Mouse (Mus musculus): Measurements from ENCODE around the gene Dnm3. TPM values are rescaled to one million over a fixed set of nuclear protein-coding genes. Genes with fewer than 3 reads are reported as not detected.
"Not testable (repeated sequence)": the region's sequence is repeated elsewhere in the genome, so short reads cannot be mapped to it uniquely, and the experiment has no call there.

The Dnm3 gene
- polyA plus RNA-seq, 1 experiment from 2014 or later, result 25.7 TPM

DNA sequence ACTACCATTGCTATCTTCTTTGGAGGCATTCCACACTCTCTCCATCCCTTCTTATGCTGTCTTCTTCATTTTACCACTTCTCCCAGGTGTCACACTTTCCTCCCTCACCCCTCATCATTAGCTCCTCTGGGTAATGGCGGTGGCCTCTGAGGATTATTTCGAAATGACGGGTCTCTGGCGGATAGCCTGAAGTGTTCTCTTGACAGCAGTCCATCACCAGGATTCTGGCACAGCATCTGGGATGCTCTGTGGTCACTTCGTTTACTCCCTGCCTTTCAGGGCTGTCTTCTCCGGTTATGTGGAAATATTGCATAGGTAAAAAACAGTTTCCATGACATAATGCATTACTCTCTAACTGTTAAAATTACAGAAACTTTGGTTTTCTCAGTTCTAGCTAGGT is 55.0 kb downstream of the Dnm3 start:
- no peak for ATAC-seq (ENCODE audit: low FRiP score)
- Histone ChIP-seq H3K4me2 (replicated peaks) (no peak overlapping the region), H3K27me3 (no peaks in the 10 kb centered on the region), H3K4me1 (no peaks in the 10 kb centered on the region; the same call in 1 of the 2 replicates), H3K9ac (no peak overlapping the region), H3K36me3 (no peaks in the 10 kb centered on the region), H3K4me3 (no peak overlapping the region), H3K9me3 (replicated peaks) (0 out of 2 replicates have a peak, but pooled peaks cover 3% of the 10 kb centered on the region), H3K27ac (no peak overlapping the region)
- WGBS, result 83% methylated on average over 6 of the region's 6 CpGs

DNA sequence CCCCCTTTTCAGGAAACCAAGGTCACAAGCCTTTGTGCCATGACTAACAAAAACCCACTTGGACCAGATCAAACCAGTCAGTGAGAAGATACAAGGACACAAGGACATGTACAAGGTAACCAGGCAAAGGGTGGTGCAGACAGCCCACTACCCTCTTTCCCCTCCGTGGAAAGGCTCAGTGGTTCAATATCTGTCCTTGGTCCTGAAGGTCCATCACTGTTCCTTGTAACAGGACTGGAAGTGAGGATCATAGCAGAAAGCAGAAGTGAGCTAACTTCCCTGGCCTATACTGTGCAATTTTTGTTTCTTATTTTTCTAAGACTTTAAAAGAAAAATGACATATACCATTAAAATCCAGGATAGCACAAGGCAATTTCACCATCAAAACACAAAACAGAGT is 64.0 kb downstream of the Dnm3 start:
- Histone ChIP-seq H3K9me3 (replicated peaks) (no peaks in the 10 kb centered on the region), H3K4me3 (no peak overlapping the region), H3K9ac (no peak overlapping the region), H3K4me1 (peaks cover 15% of the 10 kb centered on the region), H3K36me3 (no peaks in the 10 kb centered on the region), H3K27ac (peak overlapping the region; percentile 62), H3K27me3 (no peaks in the 10 kb centered on the region), H3K4me2 (replicated peaks) (no peak overlapping the region)
- ATAC-seq (ENCODE audit: low FRiP score), result no peak
- WGBS, result 25% methylated on average over 1 of the region's 1 CpGs

DNA sequence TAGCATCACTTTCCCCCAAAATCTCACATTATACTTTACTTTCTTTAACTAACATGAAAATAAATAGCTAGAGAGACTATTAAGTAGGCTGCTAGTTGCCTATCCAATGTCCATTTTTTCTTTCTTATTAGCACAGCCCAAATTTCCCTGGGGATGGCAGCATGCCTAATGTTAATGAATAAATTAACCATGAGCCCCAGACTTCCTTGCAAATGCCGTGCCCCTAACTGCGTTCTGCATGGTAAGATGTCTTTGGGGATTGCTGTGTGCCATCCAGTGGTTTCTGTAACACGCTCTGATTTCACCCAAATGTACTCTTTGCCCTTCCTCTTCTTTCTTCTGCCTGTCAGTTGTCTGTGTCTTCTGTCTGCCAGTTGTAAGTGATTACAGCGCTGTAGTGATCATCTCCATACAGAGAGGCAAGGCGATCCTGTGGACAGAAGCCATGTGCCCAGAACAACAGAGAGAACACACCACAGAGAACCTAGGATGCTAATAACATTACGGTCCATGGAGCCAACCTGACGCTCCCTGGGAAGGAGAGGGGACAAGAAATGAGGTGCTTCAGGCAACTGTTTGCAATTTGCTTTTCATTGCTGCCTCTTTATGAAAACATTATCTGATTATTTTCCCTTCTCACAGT is 64.9 kb downstream of the Dnm3 start:
- WGBS, result 48% methylated on average over 7 of the region's 7 CpGs
- H3K9me3 ChIP-seq (replicated peaks), result no peaks in the 10 kb centered on the region
- H3K4me3 ChIP-seq, result no peak overlapping the region
- no peak overlapping the region for H3K4me2 ChIP-seq (replicated peaks)
- no peaks in the 10 kb centered on the region for H3K27me3 ChIP-seq
- H3K9ac ChIP-seq, result no peak overlapping the region
- peak overlapping the region; percentile 72 for H3K27ac ChIP-seq
- peaks cover 15% of the 10 kb centered on the region for H3K4me1 ChIP-seq
- ATAC-seq (ENCODE audit: low FRiP score), result peak; percentile 71
- no peaks in the 10 kb centered on the region for H3K36me3 ChIP-seq

DNA sequence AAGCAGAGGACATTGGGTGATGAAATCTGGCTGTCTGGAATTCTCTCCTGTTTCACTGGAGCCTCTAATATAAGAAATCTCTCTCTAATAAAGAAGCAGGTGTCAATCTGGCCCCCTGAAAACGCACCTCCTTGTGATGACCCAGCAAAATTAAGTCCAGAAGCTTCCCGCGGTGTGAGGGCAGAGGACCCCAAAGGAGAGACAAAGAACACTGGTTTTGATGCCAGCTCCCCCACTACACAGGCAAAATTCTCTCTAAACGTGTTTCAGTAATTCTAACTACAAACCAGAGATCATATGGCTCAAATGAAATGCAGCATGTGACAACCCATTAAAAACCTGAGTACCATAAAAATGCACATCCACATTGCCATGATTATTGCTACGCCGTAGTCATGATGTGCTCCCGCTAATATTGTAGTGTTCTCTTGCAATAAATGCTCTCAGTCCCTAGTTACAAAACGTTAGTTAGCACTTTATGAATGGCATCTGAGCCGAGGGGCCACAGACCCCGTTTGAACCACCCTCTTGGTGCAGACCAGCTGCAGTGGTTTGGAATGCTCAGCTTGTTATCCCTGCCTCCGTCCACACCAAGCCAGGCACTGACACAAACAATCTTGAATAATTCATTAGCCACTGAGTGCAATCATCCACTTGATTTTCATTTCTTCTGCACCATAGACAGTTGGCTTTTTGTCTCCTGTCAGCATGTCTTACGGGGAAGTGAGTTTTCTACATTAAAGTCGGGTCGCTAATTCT is 67.4 kb downstream of the Dnm3 start:
- Histone ChIP-seq H3K27me3 (no peaks in the 10 kb centered on the region), H3K9me3 (replicated peaks) (no peaks in the 10 kb centered on the region), H3K9ac (no peak overlapping the region), H3K4me3 (no peak overlapping the region), H3K36me3 (no peaks in the 10 kb centered on the region), H3K27ac (peak overlapping the region; percentile 46), H3K4me2 (replicated peaks) (no peak overlapping the region), H3K4me1 (peaks cover 15% of the 10 kb centered on the region)
- peak; percentile 62 for ATAC-seq (ENCODE audit: low FRiP score)
- 54% methylated on average over 14 of the region's 14 CpGs for WGBS

DNA sequence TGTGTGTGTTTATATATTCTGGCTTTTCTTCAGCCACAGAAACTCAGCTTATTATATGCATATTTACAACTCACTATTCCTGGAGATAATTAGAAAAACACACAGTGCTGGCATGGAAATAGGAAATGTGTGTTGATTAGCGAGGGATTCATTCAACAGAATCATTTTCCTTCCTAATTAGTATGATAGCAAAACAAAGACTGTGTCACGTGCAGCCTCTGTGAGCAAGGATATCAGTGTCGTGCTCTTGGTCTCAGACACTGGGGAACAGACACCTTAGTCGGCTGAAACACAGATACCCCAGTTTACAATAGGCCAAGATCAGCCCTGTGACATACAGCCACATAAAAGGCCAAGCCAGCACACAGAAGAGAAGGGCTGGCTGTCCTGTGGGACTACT is 83.3 kb downstream of the Dnm3 start:
- Histone ChIP-seq H3K27ac (no peak overlapping the region), H3K4me1 (peaks cover 2% of the 10 kb centered on the region; the same call in 1 of the 2 replicates), H3K9ac (no peak overlapping the region), H3K4me2 (replicated peaks) (no peak overlapping the region), H3K27me3 (no peaks in the 10 kb centered on the region), H3K36me3 (no peaks in the 10 kb centered on the region), H3K4me3 (no peak overlapping the region), H3K9me3 (replicated peaks) (no peaks in the 10 kb centered on the region)
- peak; percentile 58 for ATAC-seq (ENCODE audit: low FRiP score)
- 43% methylated on average over 4 of the region's 4 CpGs for WGBS

DNA sequence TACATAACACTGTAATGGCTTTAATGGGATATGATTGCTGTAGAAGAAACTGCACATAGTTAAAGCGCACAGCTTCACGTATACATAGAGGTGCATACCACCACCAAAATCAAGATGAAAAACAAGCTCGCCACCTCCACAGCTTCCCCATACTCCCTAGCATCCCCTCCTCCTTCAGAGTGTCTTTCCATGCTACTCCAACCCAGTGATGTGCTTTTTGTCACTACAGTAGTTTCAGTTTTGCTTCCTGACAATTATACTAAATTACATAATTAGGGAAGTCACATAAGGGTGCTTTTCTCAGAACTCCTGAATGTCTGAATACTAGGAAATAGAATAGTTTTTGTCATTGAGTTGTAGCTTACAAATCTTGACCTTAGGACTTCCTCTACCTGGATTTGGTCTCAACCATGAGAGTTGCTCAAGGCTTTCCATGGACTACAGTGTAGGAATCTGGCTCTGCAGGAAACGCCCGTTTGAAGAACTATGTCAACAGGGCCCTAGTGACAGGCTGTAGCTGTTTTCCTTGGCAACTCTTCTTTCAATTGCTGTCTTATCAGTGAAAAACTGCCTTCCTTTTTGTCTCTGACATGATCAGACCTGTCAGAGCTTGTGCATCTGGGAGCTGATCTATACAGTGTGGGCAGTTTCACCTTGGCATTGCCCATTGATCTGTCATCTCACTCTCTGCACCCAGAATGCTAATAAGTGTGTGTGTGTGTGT is 89.2 kb downstream of the Dnm3 start:
- Histone ChIP-seq H3K27me3 (no peaks in the 10 kb centered on the region), H3K4me3 (no peak overlapping the region), H3K4me1 (peaks cover 2% of the 10 kb centered on the region; the same call in 1 of the 2 replicates), H3K4me2 (replicated peaks) (no peak overlapping the region), H3K9ac (no peak overlapping the region), H3K36me3 (no peaks in the 10 kb centered on the region), H3K9me3 (replicated peaks) (no peaks in the 10 kb centered on the region), H3K27ac (no peak overlapping the region)
- ATAC-seq (ENCODE audit: low FRiP score), result no peak
- WGBS, result 87% methylated on average over 5 of the region's 5 CpGs

DNA sequence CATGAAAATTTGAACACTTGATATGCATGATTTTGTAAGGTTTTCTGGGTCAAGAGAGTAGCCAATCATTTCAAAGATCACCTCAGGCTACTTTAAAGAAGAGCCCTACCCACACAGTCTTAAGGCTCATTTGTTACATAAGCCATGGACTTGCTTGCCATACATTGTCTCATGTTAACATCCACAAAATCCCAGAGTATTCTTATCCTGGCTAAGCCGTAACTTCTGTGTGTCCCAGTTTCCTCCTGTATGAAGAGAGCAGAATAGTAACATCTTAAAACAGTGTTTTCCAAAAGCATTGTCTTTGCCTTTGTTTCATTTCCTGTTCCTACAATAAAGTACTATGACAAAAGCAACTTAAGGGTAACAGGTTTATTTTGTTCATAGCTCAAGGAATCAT is 104.8 kb downstream of the Dnm3 start:
- H3K9ac ChIP-seq; H3K4me2 ChIP-seq (replicated peaks); H3K27ac ChIP-seq; H3K4me1 ChIP-seq; H3K4me3 ChIP-seq; H3K36me3 ChIP-seq; H3K27me3 ChIP-seq; ATAC-seq (ENCODE audit: low FRiP score); H3K9me3 ChIP-seq (replicated peaks): not testable (repeated sequence)
- 93% methylated on average over 1 of the region's 1 CpGs for WGBS

DNA sequence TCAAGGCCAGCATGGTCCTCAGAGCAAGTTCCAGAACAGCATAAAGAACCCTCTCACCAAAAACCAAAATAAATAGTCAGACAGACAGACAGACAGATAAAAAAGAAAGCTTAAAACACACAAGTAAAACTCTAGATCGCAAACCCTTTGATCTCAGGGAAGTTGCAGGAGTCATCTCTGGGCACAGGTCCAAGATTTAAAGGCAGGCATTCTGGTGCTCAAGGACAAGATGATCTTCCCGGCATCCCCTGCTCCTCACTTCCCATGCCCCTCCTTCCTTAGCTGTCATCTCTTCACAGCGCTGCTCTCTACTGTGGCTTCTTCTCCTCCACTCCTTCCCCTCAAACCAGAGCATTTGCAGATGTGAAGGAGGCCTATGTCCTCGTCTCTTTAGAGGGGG is 108.1 kb downstream of the Dnm3 start:
- 65% methylated on average over 4 of the region's 4 CpGs for WGBS
- ATAC-seq (ENCODE audit: low FRiP score), result no peak
- H3K4me3 ChIP-seq, result no peak overlapping the region
- no peak overlapping the region for H3K4me2 ChIP-seq (replicated peaks)
- no peak overlapping the region for H3K27ac ChIP-seq
- no peaks in the 10 kb centered on the region for H3K27me3 ChIP-seq
- no peaks in the 10 kb centered on the region for H3K4me1 ChIP-seq
- no peak overlapping the region for H3K9ac ChIP-seq
- no peaks in the 10 kb centered on the region for H3K36me3 ChIP-seq
- no peaks in the 10 kb centered on the region for H3K9me3 ChIP-seq (replicated peaks)

DNA sequence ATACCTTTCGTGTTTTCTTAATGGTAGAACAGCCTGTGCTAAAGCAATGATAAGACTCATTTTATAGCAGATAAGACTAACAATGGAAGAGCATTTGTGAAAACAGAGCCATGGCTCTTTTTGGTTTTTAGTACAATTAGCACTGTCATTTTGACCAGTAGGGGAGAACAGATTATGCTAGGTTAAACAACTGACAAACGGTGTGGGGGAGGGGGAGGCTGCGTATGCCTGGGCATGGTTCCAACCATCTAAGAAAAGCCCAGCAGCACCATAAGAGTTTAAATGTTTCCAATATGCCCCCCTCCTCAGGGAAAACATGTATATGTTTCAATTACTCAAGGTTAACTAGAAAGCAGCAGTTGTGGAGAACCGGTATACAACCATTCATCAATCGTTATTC is 115.9 kb downstream of the Dnm3 start:
- 58% methylated on average over 5 of the region's 5 CpGs for whole genome bisulfite sequencing
- peaks cover 23% of the 10 kb centered on the region for H3K4me1 ChIP-seq
- ATAC-seq (ENCODE audit: low FRiP score), result peak; percentile 46; the same call in 1 of the 2 replicates
- H3K27ac ChIP-seq, result 0 out of 2 replicates have a peak overlapping the region, but pooled peaks have one; percentile 48
- H3K9ac ChIP-seq, result no peak overlapping the region
- no peaks in the 10 kb centered on the region for H3K27me3 ChIP-seq
- H3K4me2 ChIP-seq (replicated peaks), result no peak overlapping the region
- no peaks in the 10 kb centered on the region for H3K9me3 ChIP-seq (replicated peaks)
- no peak overlapping the region for H3K4me3 ChIP-seq
- no peaks in the 10 kb centered on the region for H3K36me3 ChIP-seq

DNA sequence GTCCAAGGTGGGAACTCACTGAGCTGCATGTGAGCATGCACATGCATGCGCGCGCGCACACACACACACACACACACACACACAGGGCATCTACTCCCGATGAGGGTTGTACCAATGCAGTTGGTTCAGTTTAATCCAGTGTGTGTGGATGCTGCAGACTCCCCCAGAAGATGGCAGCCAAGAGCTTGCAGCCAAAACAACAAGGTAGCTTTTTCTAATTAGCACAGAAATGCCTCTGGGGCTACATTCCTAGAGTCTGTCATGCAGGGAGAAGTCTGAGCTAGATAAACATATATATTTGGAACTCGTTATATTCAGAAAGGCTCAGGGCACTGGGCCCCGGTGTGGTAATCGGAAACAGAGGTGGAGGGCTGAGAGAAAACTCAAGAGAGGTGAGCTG is 118.6 kb downstream of the Dnm3 start:
- H3K9me3 ChIP-seq (replicated peaks), result no peaks in the 10 kb centered on the region

DNA sequence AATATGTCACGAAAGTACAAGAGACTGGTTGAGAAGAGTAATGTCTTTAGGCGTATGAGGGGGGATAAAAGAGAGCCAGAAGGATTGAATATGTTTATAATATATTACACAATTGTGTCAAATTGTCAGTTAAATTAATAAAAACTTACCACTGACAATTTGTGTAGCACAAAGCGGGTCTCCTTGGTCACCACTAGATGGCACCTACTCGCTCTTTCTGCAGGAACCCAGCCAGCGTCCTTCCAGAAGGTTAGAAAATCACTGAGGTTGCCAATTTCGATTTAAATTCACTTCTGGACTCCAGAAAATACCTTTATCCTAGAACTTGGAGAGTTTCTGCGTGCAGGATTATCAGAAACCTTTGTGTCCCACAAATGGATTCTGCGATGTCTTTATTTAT is 119.8 kb downstream of the Dnm3 start:
- Histone ChIP-seq H3K4me1 (peaks cover 23% of the 10 kb centered on the region), H3K4me3 (no peak overlapping the region), H3K9me3 (replicated peaks) (no peaks in the 10 kb centered on the region), H3K9ac (no peak overlapping the region), H3K4me2 (replicated peaks) (no peak overlapping the region), H3K27ac (no peak overlapping the region), H3K36me3 (no peaks in the 10 kb centered on the region), H3K27me3 (no peaks in the 10 kb centered on the region)
- WGBS, result 36% methylated on average over 8 of the region's 8 CpGs
- peak; percentile 17; the same call in 1 of the 2 replicates for ATAC-seq (ENCODE audit: low FRiP score)

More for the DNA sequence above, 118.6 kb downstream of the Dnm3 start:
- no peak overlapping the region for H3K27ac ChIP-seq
- H3K9ac ChIP-seq, result no peak overlapping the region
- peaks cover 23% of the 10 kb centered on the region for H3K4me1 ChIP-seq
- peak; percentile 62 for ATAC-seq (ENCODE audit: low FRiP score)
- H3K4me2 ChIP-seq (replicated peaks), result no peak overlapping the region
- H3K36me3 ChIP-seq, result no peaks in the 10 kb centered on the region
- WGBS, result 58% methylated on average over 8 of the region's 8 CpGs
- H3K4me3 ChIP-seq, result no peak overlapping the region
- no peaks in the 10 kb centered on the region for H3K27me3 ChIP-seq

DNA sequence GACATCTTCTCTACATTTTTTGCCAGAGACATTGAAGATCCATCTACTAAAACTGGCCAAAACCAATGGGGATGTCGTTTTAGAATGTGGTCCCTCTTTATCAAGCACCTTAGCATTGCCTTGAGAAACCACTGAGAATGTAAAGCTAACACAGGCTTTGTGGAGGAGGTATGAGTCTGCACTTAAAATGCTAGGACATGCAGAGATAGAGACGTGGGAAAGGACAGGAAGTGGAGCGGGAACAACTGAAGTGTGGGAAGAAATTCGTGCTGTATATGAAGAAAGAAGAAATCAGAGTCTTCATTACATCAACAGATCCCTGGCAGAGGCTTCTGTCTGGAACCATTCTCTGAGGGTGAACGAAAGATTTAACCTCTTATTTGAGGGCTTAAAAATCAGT is 121.4 kb downstream of the Dnm3 start:
- Histone ChIP-seq H3K9me3 (replicated peaks) (no peaks in the 10 kb centered on the region), H3K4me2 (replicated peaks) (no peak overlapping the region), H3K4me1 (peaks cover 9% of the 10 kb centered on the region), H3K9ac (no peak overlapping the region), H3K27ac (no peak overlapping the region), H3K36me3 (no peaks in the 10 kb centered on the region), H3K4me3 (no peak overlapping the region), H3K27me3 (no peaks in the 10 kb centered on the region)
- 79% methylated on average over 5 of the region's 5 CpGs for WGBS
- ATAC-seq (ENCODE audit: low FRiP score), result no peak

All from hindbrain, embryonic 12.5 days (tissue).